ENCODE assay signal across 18 mouse cellular contexts in genomic region chr2:27807684-27808083, GRCm38 (mm10).
"Had no signal": no experiment of that assay in that cellular context is flagged by ENCODE, and none has a peak within 500 bp of the region (broad histone marks: within the 10 kb centered on the region; RNA-seq: fewer than 3 reads in every experiment).

No protein-coding gene starts in this region.

- DNase-seq: kidney, postnatal 10 days; left cerebral cortex, postnatal 4 days; liver, postnatal 0 days; lung, embryonic 14.5 days; retina, postnatal 1 day; thymus, adult 18-20 months; thymus, postnatal 36 days had no signal

- H3K9me3 ChIP-seq: limb, embryonic 12.5 days; limb, embryonic 15.5 days; midbrain, embryonic 12.5 days; midbrain, embryonic 15.5 days; neural tube, embryonic 12.5 days had no signal

- H3K4me1 ChIP-seq: midbrain, embryonic 12.5 days; midbrain, embryonic 15.5 days; neural tube, embryonic 15.5 days had no signal

- H3K27ac ChIP-seq: limb, embryonic 12.5 days; limb, embryonic 15.5 days; liver, embryonic 14.5 days; macrophage; midbrain, embryonic 12.5 days; midbrain, embryonic 15.5 days; neural tube, embryonic 12.5 days; neural tube, embryonic 15.5 days had no signal

- H3K4me3 ChIP-seq: limb, embryonic 12.5 days; limb, embryonic 15.5 days; midbrain, embryonic 12.5 days; midbrain, embryonic 15.5 days; neural tube, embryonic 12.5 days; neural tube, embryonic 15.5 days had no signal

- H3K36me3 ChIP-seq: limb, embryonic 12.5 days; limb, embryonic 15.5 days; midbrain, embryonic 12.5 days; midbrain, embryonic 15.5 days; neural tube, embryonic 12.5 days; neural tube, embryonic 15.5 days had no signal

- H3K9ac ChIP-seq: limb, embryonic 12.5 days; limb, embryonic 15.5 days; liver, embryonic 14.5 days; liver, postnatal 0 days; lung, embryonic 14.5 days; midbrain, embryonic 12.5 days; midbrain, embryonic 15.5 days; neural tube, embryonic 12.5 days; neural tube, embryonic 15.5 days had no signal

- H3K27me3 ChIP-seq: limb, embryonic 12.5 days; limb, embryonic 15.5 days; midbrain, embryonic 12.5 days; midbrain, embryonic 15.5 days; neural tube, embryonic 12.5 days; neural tube, embryonic 15.5 days had no signal

- H3K4me2 ChIP-seq: limb, embryonic 12.5 days; limb, embryonic 15.5 days; liver, embryonic 11.5 days; lung, embryonic 14.5 days; midbrain, embryonic 12.5 days; midbrain, embryonic 15.5 days; neural tube, embryonic 12.5 days; neural tube, embryonic 15.5 days had no signal

- ATAC-seq: intestine, postnatal 0 days; liver, postnatal 0 days; lung, postnatal 0 days; midbrain, embryonic 15.5 days had no signal
